Mouse (Mus musculus): ENCODE measurements at regions not wholly inside any gene's neighbourhood (a gene's known extent, or its start where the extent isn't known, plus 50 kb on each side); places are given as distances from the start of the nearest gene placed in this dataset.

DNA sequence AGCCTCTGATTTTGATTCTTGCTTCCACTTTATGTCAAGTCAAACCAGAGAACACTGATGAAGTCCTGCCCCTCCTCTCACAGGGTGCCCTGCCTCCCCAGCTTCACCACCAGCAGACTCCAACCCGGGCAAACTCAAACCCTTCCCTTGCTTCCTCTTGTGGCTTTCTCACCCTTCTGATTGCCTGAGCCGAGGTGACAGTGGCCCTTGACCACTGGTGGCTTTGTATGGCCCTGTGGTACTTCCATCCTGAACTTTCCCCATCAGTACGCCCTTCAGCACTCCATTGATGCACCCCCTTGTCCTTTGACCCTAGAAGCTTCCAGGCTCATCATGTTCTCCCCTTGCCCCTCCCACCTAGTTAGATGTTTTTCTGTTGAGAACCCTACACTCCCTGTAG is 287.0 kb downstream of the 3100002H09Rik start:
- no peak for DNase-seq (ENCODE audit: low read depth, low spot score)

- DNase-seq (ENCODE audit: low read depth, low spot score) = no peak
Observed at GRCm38 (mm10) chr4:124321221-124321620, 289.4 kb downstream of the 3100002H09Rik start.

GRCm38 (mm10) chr4:124317042-124317441 is 293.6 kb downstream of the 3100002H09Rik start:
- no peak for DNase-seq (ENCODE audit: low read depth, low spot score)

- no peak for DNase-seq (ENCODE audit: low read depth, low spot score)
Observed at GRCm38 (mm10) chr4:124311657-124312056, 298.9 kb downstream of the 3100002H09Rik start.

DNA sequence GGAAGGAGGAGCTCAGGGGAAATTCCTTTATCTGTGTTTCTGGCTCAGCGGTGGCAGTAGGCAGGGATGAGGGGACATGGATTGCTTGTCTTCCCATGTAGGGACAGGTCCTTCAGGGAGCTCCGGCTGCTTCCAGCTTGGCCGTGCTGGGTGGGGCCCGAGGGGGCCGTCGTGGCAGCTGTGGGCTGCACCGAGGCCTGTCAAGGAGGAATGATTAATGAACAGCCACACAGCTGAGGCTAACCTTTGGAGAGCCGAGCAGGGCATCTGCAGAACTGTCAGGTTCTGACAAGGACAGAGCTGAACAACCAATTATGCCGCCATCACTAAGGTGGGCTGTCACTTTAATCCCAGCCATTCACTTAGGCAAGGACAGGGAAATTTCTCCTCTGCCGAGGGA is 300.0 kb downstream of the 3100002H09Rik start:
- no peak for DNase-seq (ENCODE audit: low read depth, low spot score)

DNA sequence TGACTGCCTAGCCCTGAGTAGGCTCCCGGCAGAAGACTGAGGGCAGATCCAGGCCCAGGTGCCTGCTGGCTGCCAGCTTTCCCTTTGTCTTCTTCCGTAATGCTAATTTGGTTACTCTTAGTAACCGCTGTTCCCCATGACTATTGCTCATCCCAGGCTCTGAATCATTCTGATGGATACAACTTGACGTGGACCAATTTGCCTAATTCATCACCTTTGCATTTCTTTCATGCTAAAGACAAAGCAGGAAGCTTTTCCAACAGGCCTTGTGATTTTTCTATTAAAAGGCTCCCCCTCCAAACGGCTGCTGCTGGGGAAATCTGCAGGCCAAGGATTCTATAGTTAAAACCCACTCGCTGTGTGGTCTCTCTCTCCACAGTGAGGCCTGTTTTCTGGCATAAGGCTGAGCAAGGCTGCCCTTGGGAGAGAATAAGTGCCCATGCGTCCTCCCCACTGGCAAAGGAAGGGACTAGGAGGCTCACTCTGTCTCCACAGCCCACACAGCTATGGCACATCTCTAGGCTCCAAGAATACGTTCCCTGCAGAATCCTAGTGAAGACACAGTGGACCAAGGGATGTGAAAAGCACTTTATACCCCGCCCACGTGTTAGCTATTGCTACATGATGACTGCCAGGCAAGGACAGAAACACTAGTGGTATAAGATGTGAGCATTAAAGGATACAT is 304.6 kb downstream of the 3100002H09Rik start:
- DNase-seq (ENCODE audit: low read depth, low spot score) = no peak

DNA sequence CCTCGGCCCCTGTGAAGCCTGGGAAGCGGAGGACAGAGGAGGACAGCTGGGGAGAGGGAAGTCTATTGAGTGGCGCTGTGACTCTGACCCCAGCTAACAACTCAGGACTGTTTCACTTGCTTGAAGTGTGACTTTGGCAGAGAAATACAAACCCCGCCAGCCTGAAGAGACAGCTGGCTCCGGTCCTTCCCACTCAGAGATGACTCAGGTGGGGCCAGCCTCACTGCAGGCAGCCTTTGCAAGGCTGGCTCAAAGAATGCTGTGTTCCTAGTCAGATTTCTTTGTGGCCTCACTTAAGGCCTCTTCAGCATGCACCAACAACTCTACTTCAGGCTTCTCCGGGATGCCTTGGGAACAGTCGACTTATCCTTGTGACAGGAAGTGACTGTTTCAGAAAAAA is 307.7 kb downstream of the 3100002H09Rik start:
- no peak for DNase-seq (ENCODE audit: low read depth, low spot score)

GRCm38 (mm10) chr4:124298667-124299437 is 311.8 kb downstream of the 3100002H09Rik start:
- DNase-seq (ENCODE audit: low read depth, low spot score) = no peak

- no peak for DNase-seq (ENCODE audit: low read depth, low spot score)
Observed at GRCm38 (mm10) chr4:124292254-124292653, 318.3 kb downstream of the 3100002H09Rik start.

- no peak for DNase-seq (ENCODE audit: low read depth, low spot score)
Observed at GRCm38 (mm10) chr4:124291767-124292166, 318.8 kb downstream of the 3100002H09Rik start.

- DNase-seq (ENCODE audit: low read depth, low spot score) = peak; percentile 8
Observed at GRCm38 (mm10) chr4:124287471-124287870, 323.1 kb downstream of the 3100002H09Rik start.

- no peak for DNase-seq (ENCODE audit: low read depth, low spot score)
Observed at GRCm38 (mm10) chr4:124278681-124279080, 331.9 kb downstream of the 3100002H09Rik start.

- DNase-seq (ENCODE audit: low read depth, low spot score) = no peak
Observed at GRCm38 (mm10) chr4:124277456-124278181, 333.0 kb downstream of the 3100002H09Rik start.

GRCm38 (mm10) chr4:124276741-124277455 is 333.7 kb downstream of the 3100002H09Rik start:
- DNase-seq (ENCODE audit: low read depth, low spot score) = no peak

- no peak for DNase-seq (ENCODE audit: low read depth, low spot score)
Observed at GRCm38 (mm10) chr4:124272002-124272401, 338.6 kb downstream of the 3100002H09Rik start.

DNA sequence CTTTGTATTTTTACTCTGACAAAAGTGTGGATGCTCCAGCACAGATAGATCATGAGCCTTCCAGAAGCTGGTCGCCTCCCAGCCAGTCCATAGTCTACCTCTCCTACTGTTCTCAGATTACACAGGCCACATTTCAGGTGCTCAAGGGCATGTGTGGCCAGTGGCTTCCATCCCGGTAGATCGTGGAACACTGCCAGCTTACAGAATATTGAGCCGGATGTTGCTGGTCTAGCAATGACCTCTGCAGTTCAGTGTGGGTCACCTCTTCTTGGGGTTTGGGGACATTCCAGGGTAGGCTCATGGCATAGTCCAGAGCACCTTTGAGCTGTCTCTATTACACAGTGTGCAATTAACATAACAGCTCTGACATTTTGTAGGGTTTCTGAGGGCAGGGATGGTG is 342.2 kb downstream of the 3100002H09Rik start:
- DNase-seq (ENCODE audit: low read depth, low spot score) = no peak

DNA sequence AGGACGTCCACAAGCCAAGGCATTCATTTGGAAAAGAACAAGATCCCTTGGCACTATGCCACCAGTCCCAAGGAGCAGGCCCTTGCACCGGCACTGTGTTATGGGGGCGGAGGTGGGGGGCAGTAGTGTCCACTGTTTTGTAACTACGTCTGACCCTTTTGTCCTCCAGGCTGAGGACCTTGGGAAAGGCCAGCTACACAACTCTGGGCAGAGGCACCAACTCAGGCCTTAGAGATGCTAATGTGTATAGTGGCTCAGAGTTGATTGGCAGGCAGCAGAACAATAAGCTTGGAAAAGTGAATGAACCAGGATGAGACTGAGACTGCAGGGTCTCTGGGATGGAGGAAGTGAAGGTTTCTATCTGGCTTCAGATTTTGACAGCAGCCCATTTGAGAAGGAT is 344.0 kb downstream of the 3100002H09Rik start:
- no peak for DNase-seq (ENCODE audit: low read depth, low spot score)

DNA sequence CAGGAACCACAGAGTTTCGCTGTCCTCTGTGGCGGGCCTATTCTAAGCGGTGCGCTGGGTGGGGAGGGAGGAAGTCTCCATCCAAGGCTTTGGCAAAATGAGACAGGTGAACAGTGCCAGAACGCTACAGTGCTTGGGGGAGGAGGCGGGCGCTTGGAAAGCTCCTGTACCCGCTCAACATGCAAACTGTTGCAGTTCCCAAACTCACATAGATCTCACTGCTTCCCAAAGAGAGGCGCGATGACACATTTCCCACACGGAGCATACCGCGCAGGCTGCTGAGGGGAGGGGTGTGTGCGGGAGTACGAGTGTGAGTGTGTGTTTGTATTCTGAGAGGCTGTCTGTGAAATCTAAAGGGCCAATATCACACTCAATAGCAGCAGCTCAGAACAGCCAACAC is 345.1 kb downstream of the 3100002H09Rik start:
- no peak for DNase-seq (ENCODE audit: low read depth, low spot score)

DNA sequence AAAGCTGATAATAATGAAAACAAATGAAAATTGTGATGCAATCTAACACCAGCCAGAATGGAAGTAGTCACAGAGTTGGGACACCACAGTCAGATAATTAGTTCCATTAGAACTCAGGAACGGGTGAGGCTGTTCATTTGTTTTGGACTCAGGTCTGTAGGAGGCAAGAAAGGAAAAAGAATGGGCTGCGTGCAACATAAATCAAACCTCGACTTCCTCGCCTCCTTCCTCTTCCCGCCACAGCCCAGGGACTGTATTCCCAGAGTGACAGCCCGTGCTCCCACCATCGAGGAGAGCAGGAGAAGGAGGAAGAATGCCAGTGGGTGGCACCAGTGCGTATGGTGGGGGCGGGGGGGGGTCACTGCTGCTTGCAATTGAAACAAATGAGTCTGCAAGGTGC is 339.2 kb upstream of the 4930535I16Rik start:
- no peak for DNase-seq (ENCODE audit: low read depth, low spot score)

DNA sequence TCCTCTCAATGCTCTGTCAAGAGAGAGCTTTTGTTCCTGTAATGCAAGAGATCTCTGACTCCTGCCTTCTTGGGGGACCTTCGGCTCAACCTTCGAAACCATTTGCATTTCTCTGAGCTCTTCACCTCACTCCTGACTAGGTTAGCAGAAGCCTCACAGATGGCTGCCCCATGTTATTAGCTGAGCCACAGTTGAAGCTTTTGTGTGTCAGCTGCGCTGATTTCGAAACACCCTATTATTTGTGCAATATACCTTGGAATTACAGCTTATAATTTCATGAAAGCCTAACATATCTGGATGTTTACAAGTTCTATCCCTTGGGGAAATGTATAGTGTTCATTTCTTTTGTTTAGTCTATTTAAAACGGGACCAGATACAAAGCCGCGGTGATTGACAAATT is 338.7 kb upstream of the 4930535I16Rik start:
- no peak for DNase-seq (ENCODE audit: low read depth, low spot score)

DNA sequence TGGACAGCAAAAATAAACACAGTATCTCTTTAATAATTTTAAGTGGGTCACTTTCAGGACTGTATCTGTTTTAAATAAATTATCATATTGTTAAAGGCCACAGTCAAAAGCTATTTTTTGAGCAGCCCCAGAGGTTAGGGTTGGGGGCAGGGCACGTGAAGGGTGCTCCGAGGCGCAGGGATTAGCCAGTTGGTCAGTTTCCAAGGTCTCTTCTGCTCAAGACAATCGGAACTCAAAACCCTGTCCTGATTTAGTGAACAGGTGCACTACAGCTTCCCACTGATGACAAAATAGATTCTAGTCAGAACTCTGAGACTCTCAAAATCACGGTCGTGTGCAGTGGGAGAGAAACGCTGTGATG is 337.3 kb upstream of the 4930535I16Rik start:
- no peak for DNase-seq (ENCODE audit: low read depth, low spot score)

Data from skeletal muscle tissue, adult 2 months (tissue).